Mouse (Mus musculus): ENCODE measurements around the gene Crat. TPM values are rescaled to one million over a fixed set of nuclear protein-coding genes. Genes with fewer than 3 reads are reported as not detected.

Gene Crat
- polyA plus RNA-seq, 1 experiment = not detected

DNA sequence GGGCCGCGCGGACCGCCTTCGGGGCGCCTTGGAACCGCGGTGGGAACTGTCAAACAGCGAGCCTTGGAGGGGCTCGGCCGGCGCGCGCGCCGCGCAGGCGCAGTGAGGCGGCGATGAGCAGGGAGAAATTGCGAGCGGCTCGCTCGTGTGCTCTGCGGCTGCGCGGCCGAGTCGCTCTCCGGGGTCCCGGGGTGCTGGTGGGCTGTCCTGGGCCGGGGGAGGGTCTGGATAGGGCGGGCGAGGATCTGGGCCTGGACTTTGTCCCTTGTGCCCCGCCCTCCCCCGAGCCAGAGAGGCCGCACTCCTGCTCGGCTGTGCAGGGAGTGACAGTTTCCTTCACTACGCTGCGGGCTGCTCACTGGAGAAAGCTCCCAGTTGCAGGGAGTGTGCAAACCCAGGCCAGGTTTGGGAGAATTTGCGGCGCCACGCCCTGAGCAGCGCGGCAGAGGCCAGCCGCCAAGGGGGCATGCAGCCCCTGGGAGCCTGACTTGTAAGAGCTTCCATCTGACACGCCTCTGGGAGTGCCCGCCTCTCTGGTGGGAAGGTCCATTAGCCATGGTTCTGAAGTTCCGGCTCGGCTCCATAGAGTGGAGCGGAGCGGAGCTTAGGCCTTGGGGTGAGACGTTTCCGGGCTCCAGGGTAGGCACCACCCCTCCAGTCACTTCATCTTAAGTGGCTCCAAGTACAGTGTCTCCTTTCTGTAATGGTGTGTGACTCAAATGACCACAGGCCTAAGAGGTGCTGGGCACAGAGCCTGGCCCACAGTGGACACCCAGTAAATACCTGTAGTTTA is 22.8 kb downstream of the Crat start:
- WGBS = 2% methylated on average over 54 of the region's 54 CpGs
- Histone ChIP-seq H3K4me1 (ENCODE audit: control insufficient read depth, insufficient read depth, low read length) (peaks cover 19% of the 10 kb centered on the region), H3K4me3 (ENCODE audit: insufficient read depth, low read depth, low read length) (peak overlapping the region; percentile 61), H3K27ac (ENCODE audit: insufficient read depth, low read depth, low read length) (peak overlapping the region; percentile 81)
- no peak for TF ChIP-seq POLR2A (IDR thresholded peaks at IDR 0.05; ENCODE audit: insufficient read depth, low read depth, low read length)
- TF ChIP-seq CTCF (IDR thresholded peaks at IDR 0.05; ENCODE audit: insufficient read depth, low read depth, low read length) = no peak

- WGBS = 1% methylated on average over 40 of the region's 40 CpGs
- peaks cover 19% of the 10 kb centered on the region for H3K4me1 ChIP-seq (ENCODE audit: control insufficient read depth, insufficient read depth, low read length)
- peak within 1 kb of the TSS; percentile 81 for H3K27ac ChIP-seq (ENCODE audit: insufficient read depth, low read depth, low read length)
- TF ChIP-seq CTCF (IDR thresholded peaks at IDR 0.05; ENCODE audit: insufficient read depth, low read depth, low read length) (no peak), POLR2A (IDR thresholded peaks at IDR 0.05; ENCODE audit: insufficient read depth, low read depth, low read length) (peak; percentile 94)
- H3K4me3 ChIP-seq (ENCODE audit: insufficient read depth, low read depth, low read length) = peak within 1 kb of the TSS; percentile 61
Observed at GRCm38 (mm10) chr2:30392114-30392576, 23.5 kb downstream of the Crat start, which contains the start of gene Dolpp1. TSS of gene Dolpp1 (plus strand) at chr2:30392254.

GRCm38 (mm10) chr2:30389000-30389399 is 26.6 kb downstream of the Crat start:
- H3K27ac ChIP-seq (ENCODE audit: insufficient read depth, low read depth, low read length) = no peak overlapping the region
- no peak overlapping the region for H3K4me3 ChIP-seq (ENCODE audit: insufficient read depth, low read depth, low read length)
- H3K4me1 ChIP-seq (ENCODE audit: control insufficient read depth, insufficient read depth, low read length) = peaks cover 33% of the 10 kb centered on the region
- 94% methylated on average over 2 of the region's 2 CpGs for WGBS
- TF ChIP-seq CTCF (IDR thresholded peaks at IDR 0.05; ENCODE audit: insufficient read depth, low read depth, low read length) = no peak
- no peak for TF ChIP-seq POLR2A (IDR thresholded peaks at IDR 0.05; ENCODE audit: insufficient read depth, low read depth, low read length)

GRCm38 (mm10) chr2:30386913-30387312 is 28.7 kb downstream of the Crat start:
- H3K27ac ChIP-seq (ENCODE audit: insufficient read depth, low read depth, low read length) = no peak overlapping the region
- 83% methylated on average over 9 of the region's 9 CpGs for WGBS
- no peak overlapping the region for H3K4me3 ChIP-seq (ENCODE audit: insufficient read depth, low read depth, low read length)
- peaks cover 21% of the 10 kb centered on the region for H3K4me1 ChIP-seq (ENCODE audit: control insufficient read depth, insufficient read depth, low read length)
- TF ChIP-seq POLR2A (IDR thresholded peaks at IDR 0.05; ENCODE audit: insufficient read depth, low read depth, low read length) (no peak), CTCF (IDR thresholded peaks at IDR 0.05; ENCODE audit: insufficient read depth, low read depth, low read length) (no peak)

GRCm38 (mm10) chr2:30385591-30385990 is 30.0 kb downstream of the Crat start:
- WGBS = 78% methylated on average over 4 of the region's 4 CpGs
- Histone ChIP-seq H3K4me3 (ENCODE audit: insufficient read depth, low read depth, low read length) (no peak overlapping the region), H3K27ac (ENCODE audit: insufficient read depth, low read depth, low read length) (no peak overlapping the region), H3K4me1 (ENCODE audit: control insufficient read depth, insufficient read depth, low read length) (peaks cover 17% of the 10 kb centered on the region)
- TF ChIP-seq CTCF (IDR thresholded peaks at IDR 0.05; ENCODE audit: insufficient read depth, low read depth, low read length) (no peak), POLR2A (IDR thresholded peaks at IDR 0.05; ENCODE audit: insufficient read depth, low read depth, low read length) (no peak)

GRCm38 (mm10) chr2:30384814-30385213 is 30.8 kb downstream of the Crat start:
- no peak for TF ChIP-seq POLR2A (IDR thresholded peaks at IDR 0.05; ENCODE audit: insufficient read depth, low read depth, low read length)
- no peak for TF ChIP-seq CTCF (IDR thresholded peaks at IDR 0.05; ENCODE audit: insufficient read depth, low read depth, low read length)
- Histone ChIP-seq H3K4me1 (ENCODE audit: control insufficient read depth, insufficient read depth, low read length) (peaks cover 16% of the 10 kb centered on the region), H3K27ac (ENCODE audit: insufficient read depth, low read depth, low read length) (no peak overlapping the region), H3K4me3 (ENCODE audit: insufficient read depth, low read depth, low read length) (no peak overlapping the region)
- 41% methylated on average over 5 of the region's 5 CpGs for WGBS

DNA sequence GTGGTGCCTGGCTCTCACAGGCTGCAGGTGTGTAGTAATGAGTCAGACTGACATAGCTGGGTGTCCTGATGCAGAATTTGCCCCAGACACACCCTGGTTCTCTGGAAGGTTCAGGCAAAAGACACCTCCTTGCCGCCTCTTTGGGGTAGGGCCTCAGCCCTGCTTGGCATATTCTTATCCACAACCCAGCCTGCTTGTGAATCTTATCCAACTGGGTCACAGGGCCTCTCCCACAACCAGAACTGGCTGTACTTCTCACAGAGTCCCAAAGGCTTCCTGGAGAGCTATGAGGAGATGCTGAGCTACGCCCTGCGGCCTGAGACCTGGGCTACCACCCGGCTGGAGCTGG is 34.3 kb downstream of the Crat start:
- WGBS = 93% methylated on average over 4 of the region's 4 CpGs
- Histone ChIP-seq H3K4me1 (ENCODE audit: control insufficient read depth, insufficient read depth, low read length) (peaks cover 16% of the 10 kb centered on the region), H3K27ac (ENCODE audit: insufficient read depth, low read depth, low read length) (no peak overlapping the region), H3K4me3 (ENCODE audit: insufficient read depth, low read depth, low read length) (no peak overlapping the region)
- TF ChIP-seq CTCF (IDR thresholded peaks at IDR 0.05; ENCODE audit: insufficient read depth, low read depth, low read length) (no peak), POLR2A (IDR thresholded peaks at IDR 0.05; ENCODE audit: insufficient read depth, low read depth, low read length) (no peak)

GRCm38 (mm10) chr2:30380564-30381376 is 34.8 kb downstream of the Crat start:
- H3K27ac ChIP-seq (ENCODE audit: insufficient read depth, low read depth, low read length) = no peak overlapping the region
- WGBS = 85% methylated on average over 10 of the region's 10 CpGs
- no peak for TF ChIP-seq CTCF (IDR thresholded peaks at IDR 0.05; ENCODE audit: insufficient read depth, low read depth, low read length)
- no peak for TF ChIP-seq POLR2A (IDR thresholded peaks at IDR 0.05; ENCODE audit: insufficient read depth, low read depth, low read length)

DNA sequence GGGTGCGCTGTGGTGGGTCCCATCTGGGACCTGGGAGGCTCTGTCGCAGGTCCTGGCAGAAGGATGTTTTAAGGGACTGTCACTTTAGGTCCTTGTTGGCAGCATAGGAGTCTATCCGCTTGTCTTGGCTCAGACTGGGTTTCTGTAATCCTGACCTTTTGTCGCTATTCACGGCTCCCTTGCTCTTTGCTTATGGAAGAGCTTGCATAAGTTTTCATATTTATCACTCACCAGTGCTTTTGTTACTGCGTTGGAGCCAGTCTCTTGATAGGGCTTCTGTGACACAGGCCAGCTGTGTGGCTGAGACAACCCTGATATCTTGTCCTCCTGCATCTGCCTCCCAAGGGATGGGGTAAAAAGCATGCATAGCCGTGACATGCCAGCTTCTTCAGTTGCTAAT is 36.3 kb downstream of the Crat start:
- WGBS = 88% methylated on average over 7 of the region's 7 CpGs
- TF ChIP-seq POLR2A (IDR thresholded peaks at IDR 0.05; ENCODE audit: insufficient read depth, low read depth, low read length) (no peak), CTCF (IDR thresholded peaks at IDR 0.05; ENCODE audit: insufficient read depth, low read depth, low read length) (no peak)
- Histone ChIP-seq H3K4me3 (ENCODE audit: insufficient read depth, low read depth, low read length) (no peak overlapping the region), H3K4me1 (ENCODE audit: control insufficient read depth, insufficient read depth, low read length) (peaks cover 3% of the 10 kb centered on the region; the same call in 1 of the 2 replicates), H3K27ac (ENCODE audit: insufficient read depth, low read depth, low read length) (no peak overlapping the region)

More at GRCm38 (mm10) chr2:30380564-30381376, 34.8 kb downstream of the Crat start:
- Histone ChIP-seq H3K4me1 (ENCODE audit: control insufficient read depth, insufficient read depth, low read length) (peaks cover 16% of the 10 kb centered on the region), H3K4me3 (ENCODE audit: insufficient read depth, low read depth, low read length) (no peak overlapping the region)
